Mouse (Mus musculus) thymus, postnatal 0 days (tissue): ENCODE results near the gene Tex10. TPM values are rescaled to one million over a fixed set of nuclear protein-coding genes. Genes with fewer than 3 reads are reported as not detected.

Experiments used
- DNase-seq: peaks from one replicate; pipeline ENCODE4 v3.0.0-alpha.2; 2015; ENCODE audit warnings: low spot score
- polyA plus RNA-seq: library from polyadenylated mRNA; unstranded; fragments of >200 nt; fragmentation: Nextera tagmentation; extraction: Ambion mirVana; gene quantifications from 2 replicates; pipeline ENCODE4 v1.2.1, GENCODE M21; 2015

Gene Tex10
- polyA plus RNA-seq: 44.0 and 46.6 TPM in 2 replicates

DNA sequence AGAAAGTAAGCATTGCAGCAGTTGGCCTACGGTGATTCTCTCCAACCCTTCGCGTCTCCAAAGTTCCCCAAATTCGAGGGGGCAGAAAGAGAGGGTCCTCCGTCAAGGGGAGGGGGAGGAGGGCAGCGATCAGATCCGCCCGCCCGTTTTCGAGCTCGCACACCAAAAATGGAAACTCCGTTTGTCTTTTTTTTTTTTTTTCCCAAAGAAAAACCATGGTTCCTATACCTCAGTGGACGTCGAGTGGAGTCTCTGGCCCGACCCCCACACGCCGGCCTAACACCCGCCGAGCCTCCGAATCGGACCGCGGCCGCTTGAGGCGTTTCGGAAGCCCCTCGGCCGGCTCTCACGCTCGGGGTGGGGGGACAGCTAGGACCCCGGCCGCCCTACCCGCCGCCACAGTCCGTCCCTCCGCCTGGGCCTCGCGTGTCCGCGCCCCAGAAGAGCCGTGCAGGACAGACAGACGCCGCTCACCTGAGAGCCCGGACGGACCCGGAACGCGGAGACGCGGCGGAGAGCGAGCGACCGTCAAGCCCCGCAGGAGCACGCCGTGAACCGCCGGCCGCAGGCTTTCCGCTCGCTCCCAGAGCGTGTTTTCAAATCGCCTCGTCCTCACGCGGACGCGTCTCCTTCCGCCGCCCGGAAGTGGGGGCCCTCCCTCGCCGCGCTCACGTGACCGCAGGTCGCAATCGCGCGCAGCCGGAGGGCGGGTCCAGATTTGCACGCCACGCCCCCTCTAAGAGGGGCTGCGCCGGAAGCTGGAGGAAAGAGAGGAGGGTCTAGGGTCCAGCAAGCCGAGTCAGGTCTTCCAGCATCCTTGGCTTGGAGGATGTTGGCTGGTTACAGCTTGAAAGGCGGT, at the start of gene Tex10:
Tex10 (minus strand) TSS at position 668 of the 859 bp plus-strand sequence.
- DNase-seq: peak; percentile 94

DNA sequence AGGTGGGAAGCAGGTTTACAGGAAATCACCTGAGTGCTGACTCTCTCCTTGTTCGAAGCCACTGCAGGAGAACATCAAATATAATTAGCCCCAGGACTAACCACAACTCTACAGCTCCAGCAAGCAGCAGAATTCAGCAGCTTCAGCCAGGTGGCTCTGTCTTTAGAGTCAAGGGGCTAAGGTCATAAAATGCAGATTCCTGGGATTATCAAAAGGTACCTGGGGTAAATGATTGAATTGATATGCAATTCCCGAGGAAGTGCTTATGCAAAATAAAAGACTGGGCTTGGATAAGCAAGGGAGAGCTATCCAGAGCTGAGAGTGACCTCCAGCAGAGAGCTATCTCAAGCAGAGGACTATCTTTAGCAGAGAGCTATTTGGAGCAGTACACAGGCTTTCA, 37.6 kb upstream of the Tex10 start:
- DNase-seq: no peak

DNA sequence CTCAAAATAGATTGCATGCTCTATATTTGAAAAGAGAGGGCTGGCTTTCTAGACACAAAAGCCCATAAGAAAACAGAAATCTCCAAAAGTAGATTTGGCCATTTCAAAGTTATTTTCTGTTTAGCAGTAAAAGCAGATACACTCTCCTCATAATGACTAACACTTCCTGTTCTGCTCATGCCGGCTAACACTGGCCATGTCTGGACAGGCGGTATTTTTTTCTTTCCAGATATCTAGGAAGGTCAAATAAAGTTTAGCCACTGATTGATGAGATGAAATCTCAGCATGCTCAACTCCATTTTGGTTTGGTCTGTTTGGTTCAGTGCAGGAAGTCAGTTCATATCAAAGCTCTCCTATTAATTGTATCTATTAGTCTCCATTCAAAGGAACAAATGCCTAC, 19.3 kb upstream of the Tex10 start:
- no peak for DNase-seq

DNA sequence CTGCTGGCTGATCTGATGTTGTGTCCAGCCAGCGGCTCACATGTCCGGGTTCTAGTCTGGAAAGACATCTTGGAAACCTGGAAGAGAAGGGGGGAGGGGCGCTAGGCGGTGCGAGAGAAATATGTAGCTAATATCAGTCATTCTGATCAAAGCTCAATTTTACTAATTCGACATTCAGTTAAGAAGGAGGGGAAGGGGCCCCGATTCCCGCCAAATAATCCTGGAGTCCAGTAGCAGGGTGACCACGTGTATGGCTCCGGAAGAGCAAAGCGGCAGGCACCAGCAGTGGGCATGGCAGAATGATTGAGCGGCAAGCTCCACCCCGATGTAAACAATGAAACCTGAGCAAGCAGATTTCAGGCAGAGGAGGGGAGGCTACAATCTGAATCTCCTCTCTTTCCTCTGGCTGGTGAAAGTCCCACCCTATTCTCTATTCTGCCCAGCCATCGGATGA, 18.1 kb upstream of the Tex10 start:
- DNase-seq: no peak

DNA sequence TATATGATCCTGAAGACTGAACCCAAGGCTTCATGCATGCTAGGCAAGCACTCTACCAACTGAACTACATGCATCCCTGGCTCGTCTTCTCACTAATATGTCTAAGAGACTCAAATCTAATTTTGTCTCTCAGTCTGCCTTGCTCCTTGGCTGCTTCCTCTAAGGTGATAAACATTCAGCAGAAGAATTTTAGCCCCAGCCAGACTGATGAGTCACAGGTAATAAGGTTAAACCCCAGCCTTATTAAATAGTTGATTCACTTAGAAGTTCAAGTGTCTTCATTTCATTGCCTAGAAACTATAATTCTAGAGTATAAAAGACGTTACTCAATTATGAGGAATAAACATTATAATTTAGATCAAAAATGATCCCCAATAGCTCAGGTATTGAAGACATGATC, 15.7 kb upstream of the Tex10 start:
- DNase-seq: no peak

DNA sequence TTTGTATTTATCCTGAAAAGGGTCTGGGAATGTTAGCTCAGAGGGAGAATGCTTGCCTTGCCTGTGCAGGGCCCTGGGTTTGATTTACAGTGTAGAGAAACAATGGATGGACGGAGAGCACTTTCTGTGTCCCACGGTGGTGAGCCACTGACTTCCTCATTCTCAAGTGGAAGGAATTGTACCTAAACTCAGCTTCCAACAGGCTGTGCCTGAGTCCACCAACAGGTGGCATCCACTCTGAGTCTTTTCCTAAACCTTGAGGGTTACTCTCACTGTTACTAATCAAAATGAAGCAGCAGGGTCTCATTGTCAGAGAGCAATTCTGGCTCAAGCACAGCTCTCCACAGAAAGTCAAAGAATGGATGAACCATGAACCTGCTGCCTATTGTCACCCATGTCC, 8.0 kb upstream of the Tex10 start:
- DNase-seq: peak; percentile 14

DNA sequence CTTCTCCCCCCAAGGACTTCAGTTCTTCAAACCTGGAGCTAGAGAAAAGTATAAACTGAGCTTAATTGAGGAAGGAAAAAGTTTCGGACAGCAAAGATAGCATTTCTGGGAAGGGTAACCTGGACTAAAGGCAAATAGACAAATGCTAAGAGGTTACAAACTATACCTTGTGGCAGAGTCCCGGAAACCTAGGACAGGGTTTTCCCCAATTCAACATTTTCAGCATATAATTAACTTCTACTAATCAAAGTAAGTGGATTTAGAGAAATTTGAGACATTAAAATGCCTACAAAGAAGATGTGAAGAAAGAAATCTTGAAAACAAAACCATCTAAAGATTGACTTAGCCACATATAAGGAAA, 372 bp upstream of the Tex10 start:
- DNase-seq: no peak

DNA sequence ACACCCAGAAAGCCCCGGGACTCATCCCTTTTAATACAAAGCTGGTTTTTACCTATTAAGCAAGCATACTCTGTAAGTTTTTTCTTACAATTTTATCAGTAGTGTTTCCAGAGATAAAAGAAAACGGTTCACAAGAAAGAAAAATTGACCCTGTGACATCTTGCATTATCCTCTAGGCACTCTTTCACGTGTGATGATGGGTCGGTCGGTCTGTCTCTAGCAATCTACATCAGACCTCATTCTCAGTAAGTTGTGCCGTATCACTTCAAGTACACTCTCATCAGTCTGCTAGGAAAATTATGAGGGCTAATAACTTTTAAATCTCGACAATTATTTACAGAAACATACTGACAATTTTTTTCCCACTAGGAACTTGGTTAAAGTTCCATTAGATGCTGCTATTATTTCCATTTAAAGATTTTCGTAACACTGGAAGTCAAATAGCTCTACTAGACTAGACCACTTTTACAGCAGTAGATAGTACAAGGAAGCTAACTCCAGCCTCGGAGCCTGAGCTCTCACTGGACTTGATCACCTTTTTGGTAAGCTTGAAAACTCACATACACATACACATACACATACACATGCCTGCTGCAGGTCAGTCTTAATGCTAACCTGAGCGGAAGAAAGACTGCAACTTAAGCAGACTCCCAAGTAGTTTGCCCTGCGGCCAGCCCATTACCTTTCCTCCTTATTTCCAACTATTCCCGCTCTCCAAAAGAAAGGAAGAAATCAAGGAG, 1.0 kb downstream of the Tex10 start:
- no peak for DNase-seq

DNA sequence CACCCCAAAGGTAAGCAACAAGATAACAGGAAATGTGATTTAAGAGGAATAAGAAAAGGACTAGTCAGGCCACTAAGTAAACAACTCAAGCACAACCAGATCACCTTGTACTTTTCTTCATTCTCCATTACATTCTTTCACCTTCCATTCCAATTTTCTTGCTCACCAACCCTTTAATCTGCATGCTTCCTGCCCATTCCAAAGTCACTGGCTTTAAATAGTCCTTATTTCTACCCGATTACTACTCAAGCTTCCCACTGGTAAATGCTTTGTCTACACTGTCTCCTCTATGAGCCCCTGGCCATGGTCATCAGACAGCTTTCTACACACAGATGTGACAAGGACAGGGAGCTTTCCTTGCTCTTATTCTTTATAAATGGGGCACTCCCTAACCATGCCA, 2.3 kb downstream of the Tex10 start:
- no peak for DNase-seq

DNA sequence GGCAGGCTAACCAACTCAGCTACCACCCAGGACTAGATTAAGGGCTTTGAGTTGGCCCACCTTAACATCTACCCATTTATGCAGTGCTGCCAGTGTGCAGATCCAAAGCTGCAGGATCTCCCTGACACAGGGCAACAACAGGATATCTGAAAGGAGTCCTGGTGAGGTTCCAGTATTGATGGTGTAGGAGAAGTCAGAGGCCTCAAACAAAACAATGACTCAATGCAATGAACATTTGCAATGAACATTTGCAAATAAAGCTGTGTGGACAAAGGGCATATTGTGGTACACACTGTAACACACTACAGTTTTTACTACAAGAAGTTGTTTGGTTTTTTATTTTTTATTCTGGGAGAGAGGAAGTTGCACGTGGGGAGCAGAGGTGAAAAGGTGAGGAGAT, 12.2 kb downstream of the Tex10 start:
- DNase-seq: no peak

DNA sequence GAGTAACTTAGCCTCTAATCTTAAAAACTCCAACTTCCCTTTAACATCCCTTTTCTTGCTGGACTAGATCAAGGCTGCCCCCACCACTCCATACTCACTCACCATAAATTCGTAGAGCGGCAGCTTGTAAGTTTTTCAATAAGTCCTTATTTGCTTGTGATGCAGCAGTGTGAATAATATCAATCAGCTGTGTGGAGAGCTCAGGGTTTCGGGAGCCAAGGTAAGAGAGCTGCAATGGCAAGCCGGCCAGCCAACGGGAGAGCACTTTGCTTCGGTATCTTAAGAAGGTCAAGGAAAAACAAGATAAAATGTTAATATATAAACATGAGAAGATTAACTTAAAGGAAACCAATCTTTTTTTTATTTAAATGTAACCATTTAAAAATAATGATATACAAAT, 14.8 kb downstream of the Tex10 start:
- no peak for DNase-seq

DNA sequence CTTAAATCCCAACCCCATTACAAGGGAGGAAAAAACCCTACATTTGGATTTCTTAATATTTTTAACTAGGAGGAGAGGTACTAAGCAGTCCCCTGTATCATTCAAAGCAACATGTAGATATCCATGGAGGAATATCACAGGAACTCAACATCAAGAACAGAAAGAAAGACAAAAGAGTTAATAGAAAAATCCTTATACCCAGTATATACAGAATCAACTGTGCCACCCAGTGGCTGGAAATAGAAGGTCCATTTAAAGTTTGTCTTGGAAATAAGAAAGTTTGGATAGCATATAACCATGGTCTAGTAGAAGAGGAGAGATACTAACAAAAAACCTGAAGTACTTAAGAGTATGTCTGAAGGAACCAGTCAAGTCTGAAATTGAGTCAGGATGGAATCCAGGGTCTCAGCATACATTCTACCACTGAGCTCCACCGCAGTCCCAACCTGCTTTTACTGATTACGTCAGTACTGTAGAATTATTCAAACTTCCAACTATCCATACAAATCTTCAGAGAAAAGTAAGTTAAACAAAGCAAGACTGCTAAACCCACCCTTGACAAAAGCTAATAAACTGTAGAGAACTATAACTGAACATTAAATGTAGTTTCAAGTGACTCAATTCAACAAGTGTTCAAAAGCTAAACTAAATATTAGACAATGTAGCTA, 19.0 kb downstream of the Tex10 start:
- no peak for DNase-seq

DNA sequence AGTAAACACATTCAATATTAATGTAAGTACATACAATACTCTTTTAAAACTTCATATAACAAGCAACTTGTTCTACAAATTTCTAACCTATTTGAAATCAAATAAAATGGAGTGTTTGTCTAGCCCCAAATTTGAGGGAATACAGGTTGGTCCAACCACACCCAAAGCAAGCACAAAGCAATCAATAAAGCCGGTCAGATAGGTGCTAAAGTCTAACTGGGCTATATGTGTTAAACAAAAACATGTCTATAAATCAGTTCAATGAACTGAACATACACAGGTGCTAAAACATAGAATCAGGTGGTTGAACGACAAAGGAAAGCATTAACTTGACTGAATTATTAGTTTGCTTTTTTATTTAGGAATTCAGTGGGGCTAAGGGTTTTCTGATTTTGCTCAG, 45.2 kb downstream of the Tex10 start:
- no peak for DNase-seq

DNA sequence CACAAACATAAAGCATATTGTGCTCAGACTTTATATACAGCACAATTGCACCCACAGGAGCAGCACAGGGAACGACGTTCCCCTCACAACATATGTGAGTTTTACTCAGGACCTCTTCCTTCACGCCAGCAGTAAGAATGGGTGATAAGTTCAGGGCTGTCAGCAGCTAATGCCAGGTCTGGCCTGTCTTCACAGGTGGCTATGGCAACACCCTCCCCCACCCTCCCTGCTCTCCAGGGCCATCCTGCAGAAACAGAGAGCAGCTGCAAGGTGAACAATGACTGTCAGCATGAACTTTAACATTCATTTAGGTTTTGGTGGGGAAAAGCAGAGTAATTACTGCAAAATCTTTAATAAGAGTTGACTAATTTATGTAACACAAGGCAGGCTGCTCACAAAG, 45.8 kb downstream of the Tex10 start:
- no peak for DNase-seq

DNA sequence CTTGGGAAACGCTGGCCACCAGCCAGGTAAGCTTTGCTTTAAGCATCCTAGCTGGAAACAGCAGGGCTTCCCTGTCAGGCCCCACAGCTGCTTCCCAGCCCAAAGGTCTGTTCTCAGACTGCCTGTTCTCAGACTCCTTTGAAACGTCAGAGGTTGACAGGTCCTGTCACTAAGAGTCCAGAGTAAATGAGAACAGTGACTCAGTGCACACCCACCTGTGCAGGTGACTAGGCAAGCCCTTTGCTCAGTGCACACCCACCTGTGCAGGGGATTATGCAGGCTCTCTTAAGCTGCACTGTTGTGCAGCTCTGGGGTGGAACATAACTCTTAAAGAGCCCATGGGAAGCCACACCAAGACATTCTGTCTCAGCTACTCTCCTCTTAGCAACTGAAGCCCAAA, 49.5 kb downstream of the Tex10 start:
- no peak for DNase-seq

DNA sequence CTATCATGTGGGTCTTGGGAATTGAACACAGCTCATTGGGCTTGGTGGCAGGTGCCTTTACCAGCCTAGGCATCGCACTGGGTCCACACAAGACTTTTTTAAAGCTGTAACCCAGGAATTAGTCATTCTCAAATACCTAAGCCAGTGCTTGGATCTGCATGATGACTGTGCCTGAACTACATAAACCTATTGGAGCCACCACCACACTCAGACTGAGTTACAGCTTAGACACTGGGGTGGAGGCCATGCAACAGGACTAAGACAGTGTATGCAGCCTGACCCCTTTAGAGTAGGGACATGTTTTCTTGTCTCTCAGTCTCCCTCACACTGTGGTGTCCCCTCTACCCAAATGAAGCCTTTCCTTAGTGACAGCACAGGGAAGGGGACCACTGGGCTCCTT, 50.6 kb downstream of the Tex10 start:
- DNase-seq: no peak

DNA sequence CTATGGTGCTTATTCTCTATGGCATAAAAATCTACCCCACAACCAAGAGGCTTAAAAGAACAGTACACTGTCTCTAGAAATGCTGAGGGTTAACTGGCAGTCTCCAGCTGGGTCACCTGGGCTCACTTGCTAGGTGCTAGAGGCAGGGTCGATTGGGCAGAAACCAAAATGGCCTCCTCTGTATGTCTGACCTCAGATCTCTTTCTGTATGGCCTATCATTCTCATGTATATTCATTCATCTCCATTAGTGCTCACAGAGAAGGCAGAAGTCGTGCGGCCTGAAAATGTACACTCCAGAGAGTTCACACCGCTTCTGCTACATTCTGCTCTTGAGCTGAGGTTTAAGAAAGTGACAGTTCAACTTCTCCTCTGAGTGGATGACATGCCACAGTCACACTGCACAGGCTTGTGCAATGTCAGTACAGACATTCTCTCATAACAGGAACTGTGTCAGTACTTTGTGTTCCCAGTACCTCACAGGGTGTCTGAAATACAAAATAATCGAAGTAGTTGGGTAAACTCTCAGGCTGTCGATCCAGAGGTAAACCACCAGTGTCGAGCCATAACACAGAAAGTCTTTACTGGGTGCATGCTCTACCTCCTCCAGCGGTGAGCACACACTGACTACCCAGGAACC, 54.3 kb downstream of the Tex10 start:
- DNase-seq: no peak

DNA sequence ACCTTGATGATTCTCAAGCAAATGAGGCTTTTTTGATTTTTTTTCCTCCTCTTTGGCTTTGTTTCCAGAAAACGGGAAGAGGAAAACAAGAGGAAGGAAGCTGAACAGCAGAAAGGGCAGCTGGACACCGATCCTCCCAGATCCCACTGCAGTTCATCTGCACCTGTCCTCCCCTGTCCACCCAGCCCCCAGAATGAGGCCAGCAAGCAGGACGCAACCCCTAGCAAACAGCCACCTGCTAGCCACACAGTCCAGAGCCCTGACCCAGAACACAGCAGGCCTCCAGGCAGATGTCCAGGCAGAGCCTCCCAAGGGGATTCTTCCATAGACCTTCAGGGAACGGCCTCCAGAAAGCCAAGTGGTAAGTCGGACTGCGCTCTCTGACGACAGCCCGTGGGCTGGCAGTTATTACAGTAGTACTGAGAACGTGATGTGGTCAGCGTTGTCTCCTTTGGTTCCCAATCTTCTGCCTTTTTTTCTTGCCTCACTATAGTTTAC, 57.4 kb downstream of the Tex10 start:
- no peak for DNase-seq

DNA sequence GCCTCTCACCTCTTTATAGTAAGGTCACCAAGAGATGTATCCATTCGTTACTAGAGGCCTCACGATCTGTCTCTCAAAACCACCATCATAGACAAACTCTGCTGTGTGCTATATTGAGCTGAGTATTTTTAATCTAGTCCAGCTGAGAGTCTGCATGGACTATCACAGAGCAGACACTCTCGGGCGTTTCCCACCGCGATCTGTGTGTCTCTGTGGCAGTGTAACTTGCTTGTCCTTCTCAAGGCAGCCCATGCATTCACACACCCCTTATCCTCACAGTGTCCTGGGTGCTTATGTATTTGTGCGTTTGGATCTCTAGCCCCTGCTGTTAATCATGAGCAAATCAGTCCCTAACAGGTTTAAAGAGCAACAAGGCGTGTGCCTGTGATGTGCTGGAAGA, 59.8 kb downstream of the Tex10 start:
- DNase-seq: no peak

DNA sequence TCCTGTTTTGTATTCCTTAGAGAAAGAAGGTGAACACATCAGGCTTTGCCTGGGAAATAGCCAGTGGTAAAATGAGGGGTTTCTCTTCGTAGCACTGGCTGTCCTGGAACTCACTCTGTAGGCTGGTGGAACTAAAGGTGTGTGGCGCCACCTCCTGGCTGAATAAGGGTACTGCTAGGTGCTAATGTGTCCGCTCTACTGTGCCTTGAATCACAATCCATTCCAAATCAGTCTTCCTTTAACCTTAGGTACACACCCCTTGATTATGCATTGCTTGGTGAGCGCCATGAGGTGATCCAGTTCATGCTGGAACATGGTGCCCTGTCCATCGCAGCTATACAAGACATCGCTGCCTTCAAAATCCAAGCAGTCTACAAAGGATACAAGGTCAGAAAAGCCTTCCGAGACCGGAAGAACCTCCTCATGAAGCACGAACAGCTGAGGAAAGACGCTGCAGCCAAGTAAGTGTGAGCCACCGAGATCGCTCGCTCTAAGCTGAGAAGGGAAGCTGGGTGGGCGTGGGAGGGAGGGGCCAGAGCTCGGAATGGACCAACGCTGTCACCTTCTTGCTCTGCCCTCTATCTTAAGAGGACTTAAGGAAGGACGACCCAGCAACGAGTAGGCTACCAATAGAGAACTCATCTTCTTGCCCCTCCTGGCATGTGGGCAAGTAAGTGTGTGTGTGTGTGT, 65.8 kb downstream of the Tex10 start:
- peak; percentile 54 for DNase-seq
